Mouse (Mus musculus): ENCODE measurements around the gene Ip6k3.

Ip6k3 gene

DNA sequence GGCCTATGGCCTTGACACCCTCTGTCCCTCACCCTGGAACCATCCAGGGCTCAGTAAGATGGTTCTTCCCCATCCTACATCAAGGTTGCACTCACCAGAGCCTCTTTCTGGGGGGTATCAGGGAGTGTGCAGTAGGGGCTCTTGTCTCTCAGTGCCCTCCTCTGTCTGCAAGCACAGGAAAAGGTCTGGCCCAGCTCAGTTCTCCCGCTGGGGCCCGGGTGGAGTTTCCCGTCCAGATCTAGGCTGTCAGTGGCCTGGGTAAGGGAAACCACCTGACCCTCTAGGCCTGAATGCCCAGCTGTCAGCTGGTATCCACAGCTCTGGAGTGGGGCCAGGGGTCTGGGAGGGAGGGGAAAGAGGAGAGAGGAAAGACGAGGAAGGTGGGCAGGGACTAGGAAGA, at the start of gene Ip6k3:
Ip6k3 (minus strand) TSS at position 251 of the 400 bp plus-strand sequence.
- DNase-seq (ENCODE audit: low spot score in 2 of 2): no peak

DNA sequence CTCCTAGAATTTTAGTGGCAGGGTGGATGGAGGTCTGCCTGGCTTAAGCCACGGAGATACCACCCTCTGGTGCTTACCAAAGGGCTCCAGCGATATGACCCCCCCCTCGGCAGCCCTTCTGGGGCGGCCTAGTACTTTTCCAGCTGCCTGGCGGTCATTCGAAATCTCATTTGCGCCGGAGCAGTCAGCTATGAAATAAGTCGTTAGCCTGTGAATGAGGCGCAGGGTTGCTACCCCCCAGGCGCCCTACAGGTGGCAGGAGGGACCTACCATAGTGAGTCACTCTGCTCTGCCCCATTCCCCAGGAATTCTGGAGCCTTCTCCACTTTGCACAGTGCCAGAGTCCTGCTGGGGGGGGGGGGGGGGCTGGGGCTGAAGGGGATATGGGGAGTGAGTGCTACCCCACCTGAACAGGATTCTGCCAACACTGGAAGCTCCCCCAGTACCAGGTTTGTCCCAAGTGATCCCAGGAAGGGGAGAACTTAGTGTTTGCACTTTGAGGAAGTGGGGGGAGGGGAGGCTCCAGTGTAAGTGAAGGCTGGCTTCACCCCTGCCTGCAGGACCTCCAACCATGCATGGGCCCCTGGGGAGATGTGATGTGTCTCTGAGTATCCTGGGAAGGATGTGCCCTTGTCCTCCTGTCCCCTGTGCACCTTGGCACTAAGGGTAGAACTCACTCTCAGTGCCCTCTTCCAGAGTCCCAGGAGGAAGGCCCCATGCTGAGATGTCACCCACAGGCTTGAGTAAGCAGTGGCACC, 45.4 kb upstream of the Ip6k3 start:
- DNase-seq (ENCODE audit: low spot score in 2 of 2): peak in 1 of 2 experiments; percentile 45

DNA sequence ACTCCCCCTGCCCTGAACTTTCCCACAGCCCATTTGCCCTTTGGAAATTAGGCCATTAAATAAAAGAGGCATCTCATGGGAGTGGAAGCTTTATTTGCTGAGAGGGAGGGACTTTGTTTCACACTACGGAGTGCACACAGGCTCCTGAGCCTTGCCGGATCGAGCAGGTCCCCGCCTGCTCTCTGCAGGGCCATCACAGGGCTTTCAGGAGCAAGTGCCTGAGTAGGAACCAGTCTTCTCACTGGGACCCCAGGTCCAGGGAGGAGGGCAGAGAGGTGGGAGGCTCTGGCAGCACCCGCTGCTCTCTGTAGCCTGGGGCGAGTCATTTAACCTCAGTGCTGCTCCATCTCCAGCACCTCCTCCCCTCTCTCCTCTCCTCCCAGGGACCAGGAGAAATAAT, 44.4 kb upstream of the Ip6k3 start:
- no peak for DNase-seq (ENCODE audit: low spot score in 2 of 2)

DNA sequence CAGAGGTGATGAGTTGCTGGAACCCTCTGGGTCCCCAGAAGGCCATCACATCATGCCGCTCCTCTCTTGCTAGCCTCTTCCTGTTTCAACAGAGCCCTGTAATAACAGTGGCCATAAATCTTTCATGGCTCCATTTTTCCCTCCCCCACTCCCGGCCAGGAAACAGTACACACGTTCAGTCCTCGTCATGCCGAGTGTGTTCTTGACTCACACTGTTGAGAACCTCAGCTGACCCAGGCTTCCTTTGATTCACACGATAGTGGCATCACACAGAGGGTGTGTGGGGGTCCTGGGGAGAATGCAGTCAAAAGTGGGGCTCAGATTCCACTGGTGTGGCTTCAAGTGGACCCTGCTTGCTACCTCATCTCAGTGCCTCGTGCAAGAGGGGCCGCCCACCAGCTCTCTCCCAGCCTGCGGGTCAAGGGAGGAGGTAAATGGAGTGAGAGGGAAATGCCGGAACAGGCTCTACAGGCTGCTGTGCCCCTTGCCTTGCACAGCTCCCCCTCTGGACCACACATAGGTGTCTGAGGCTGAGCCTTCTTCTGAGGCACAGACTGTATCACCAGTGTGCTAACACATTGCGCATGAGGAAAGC, 39.6 kb upstream of the Ip6k3 start:
- no peak for DNase-seq (ENCODE audit: low spot score in 2 of 2)

GRCm38 (mm10) chr17:27204075-27204909, 36.7 kb upstream of the Ip6k3 start, which contains the start of gene Lemd2:
TSS of gene Lemd2 (minus strand) at chr17:27204469.
- DNase-seq (ENCODE audit: low spot score in 2 of 2): peak; percentile 95 to 98

DNA sequence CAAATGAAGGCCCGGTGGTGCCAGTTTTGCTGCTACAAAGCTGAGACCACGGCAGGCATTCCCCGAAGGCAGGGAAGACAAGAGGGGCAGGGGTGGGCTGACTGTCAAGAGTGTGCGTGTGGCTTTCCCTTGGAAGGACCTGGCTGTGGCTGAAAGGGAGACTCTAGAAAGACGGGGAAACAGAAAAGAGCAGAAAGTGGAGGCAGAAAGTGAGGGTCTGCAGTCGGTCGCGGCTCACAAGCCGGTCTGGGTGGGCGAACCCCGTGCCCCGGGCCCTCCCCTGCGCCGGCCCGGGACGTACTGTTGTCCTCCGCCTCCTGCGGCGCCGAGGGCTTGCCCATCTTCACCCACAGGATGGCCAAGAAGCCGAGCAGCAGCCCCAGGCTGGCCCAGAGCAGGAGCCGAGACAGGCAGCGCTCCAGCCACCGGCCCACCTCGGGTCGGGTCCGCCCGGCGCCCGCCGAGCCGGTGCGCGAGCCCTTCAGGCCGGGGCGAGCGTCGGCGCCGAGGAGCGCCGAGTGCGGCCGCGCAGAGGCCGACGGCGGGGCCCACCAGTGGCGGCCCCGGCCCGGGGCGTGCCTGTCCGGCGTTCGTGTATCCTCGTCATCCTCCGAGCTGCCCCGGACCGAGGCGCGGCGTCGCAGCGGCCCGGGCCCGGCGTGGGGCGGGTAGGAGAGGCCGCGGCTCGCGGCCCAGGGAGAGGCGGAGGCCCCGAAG, 35.9 kb upstream of the Ip6k3 start:
- peak; percentile 62 to 70 for DNase-seq (ENCODE audit: low spot score in 2 of 2)

DNA sequence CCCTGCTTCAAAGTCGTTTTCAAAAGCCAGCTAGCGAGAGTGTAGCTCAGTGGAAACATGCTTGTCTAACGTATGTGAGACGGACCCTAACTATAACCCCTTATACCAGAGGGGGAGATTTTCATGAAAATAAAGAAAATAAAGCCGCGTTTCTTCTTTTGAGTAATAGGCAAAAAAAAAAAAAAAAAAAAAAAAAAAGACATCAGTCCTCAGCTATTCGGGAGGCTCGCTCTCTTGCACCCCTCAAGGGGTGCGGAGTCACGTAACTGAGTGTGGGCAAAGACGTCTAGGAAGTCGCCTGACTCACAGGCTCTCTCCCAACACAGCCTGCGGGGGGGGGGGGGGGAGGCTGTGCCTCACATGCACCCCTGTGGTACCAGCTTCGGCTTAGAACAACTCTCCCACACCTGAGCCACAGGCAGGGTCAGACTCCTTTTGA, 35.3 kb upstream of the Ip6k3 start:
- no peak for DNase-seq (ENCODE audit: low spot score in 2 of 2)

GRCm38 (mm10) chr17:27201981-27202380, 34.4 kb upstream of the Ip6k3 start:
- DNase-seq (ENCODE audit: low spot score in 2 of 2): peak in 1 of 2 experiments; percentile 59

GRCm38 (mm10) chr17:27200801-27201200, 33.2 kb upstream of the Ip6k3 start:
- DNase-seq (ENCODE audit: low spot score in 2 of 2): no peak

DNA sequence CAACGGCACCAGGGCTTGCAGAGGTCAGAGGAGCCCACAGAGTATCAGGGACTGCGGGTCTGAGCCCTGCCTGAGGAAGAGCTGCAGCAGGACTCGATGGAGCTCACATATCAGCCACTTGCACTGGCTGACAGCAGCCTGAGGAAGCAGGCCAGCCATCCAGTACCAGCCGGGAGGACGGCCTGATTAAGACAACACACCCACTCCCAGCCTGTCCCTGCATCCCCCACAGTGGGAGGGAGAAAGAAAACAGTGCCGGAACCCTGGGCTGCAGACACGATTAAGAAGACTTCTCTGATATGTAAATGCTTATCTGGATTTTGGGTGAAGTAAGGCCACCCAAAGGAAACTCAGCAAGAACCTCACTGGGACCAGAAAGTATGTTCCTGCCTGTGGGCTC, 32.3 kb upstream of the Ip6k3 start:
- no peak for DNase-seq (ENCODE audit: low spot score in 2 of 2)

DNA sequence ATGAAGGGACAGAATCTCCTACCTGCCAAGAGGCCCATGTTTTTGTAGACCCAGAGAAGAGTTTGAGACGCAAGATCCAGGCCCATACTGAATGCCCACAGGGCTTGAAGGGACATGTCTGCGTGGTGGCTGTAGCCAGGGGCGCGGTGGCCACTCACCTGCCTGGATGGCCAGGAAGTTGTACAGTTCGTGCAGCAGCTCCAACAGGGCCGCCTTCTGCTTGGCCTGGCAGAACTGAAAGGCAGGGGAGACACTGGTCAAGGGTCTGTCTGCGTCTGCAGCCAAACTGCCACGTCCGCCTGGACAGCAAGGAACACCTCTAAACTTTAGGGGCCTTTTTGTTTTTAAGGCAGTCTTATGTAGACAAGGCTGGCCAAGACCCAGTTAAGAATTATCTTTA, 31.6 kb upstream of the Ip6k3 start:
- no peak for DNase-seq (ENCODE audit: low spot score in 2 of 2)

DNA sequence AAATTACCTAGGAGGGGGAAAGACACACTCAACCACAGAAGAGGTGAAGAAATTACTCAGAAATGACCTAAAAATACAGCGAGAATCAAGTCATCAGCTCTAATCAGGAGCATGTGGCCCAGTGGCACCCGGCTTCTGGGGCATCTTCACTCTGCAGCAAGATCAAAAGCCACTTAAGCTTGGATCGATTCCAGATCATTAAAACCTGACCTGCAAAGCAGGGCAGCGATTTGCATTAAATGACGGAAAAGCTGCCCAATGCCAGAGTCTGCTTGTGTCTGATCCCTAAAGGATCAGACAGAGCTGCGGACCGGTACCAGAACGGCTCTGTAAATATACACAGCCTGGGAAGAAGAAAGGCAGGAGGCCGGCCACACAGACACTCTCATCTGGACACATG, 28.6 kb upstream of the Ip6k3 start:
- DNase-seq (ENCODE audit: low spot score in 2 of 2): no peak

DNA sequence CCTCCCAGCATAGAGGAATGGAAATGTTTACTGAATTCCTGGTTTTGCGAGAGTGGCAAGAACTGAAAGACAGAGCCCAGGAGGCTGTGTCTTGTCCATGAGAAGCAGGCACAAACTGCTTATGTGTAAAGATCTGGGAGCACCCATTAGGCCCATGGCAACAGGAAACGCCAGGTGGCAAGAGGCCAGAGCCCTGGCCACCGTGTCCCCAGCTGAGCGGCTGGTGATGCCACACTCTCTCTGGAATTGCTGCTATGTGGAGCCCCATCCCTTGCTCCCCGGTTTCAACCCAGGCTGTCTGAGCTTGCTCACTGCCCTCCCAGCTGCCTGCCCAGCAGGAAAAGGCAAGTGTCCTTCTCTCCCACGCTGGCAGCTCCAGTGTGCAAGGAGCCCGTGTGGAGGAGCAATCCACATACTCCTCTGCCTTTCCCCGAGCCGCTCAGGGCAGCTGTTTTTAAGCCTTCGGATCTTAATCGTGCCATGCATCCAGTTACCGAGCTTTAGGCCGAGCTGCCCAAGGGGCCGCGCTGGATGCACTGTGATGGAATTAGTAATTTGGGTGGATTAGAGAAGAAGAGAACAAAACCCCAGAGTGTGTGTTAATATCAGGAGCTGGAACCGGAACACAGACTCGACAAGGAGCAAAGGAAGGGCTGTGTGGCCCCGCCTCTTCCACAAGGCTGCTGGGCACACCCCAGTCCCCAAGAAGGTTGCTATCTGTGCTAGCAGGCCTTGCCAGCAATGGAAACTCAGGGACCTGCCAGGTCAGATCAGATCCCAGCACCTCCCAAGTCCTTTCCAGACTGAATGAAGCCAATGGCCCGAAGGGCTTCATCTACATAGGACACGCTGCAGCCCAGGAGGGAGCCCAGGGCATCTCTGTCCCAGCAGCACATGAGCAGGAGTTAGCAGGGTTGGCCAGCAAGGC, 26.9 kb upstream of the Ip6k3 start:
- peak in 1 of 2 experiments; percentile 66 for DNase-seq (ENCODE audit: low spot score in 2 of 2)

- DNase-seq (ENCODE audit: low spot score in 2 of 2): no peak
These were observed 24.2 kb upstream of the Ip6k3 start for GRCm38 (mm10) chr17:27191804-27192203.

GRCm38 (mm10) chr17:27191189-27191588, 23.6 kb upstream of the Ip6k3 start:
- no peak for DNase-seq (ENCODE audit: low spot score in 2 of 2)

DNA sequence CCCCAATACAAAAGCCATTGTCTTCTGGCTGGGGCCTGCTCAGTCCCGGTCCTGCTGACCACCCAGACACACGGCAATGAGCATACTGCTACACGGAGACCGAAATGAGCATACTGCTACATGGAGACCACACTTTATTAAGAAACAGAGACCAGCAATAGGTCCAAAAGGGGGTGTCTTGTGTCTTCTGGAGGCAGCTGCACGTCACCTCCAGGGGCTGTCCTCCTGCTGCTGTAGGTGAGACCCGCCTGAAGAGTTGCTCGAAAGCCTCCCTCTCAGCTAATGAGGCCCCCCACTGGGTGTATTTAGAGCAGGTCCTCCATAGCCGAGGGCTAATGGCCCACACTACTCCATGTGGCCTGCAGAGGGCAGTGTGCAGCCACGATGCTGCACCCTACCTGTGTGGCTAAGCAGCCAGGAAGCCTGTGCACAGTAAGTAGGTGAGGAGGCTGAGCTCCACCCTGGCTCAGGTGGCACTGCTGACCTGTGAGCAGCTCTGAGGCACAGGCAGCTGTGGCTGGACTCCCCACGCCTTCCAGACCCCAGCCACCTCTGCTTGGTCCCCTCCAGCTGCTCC, 22.1 kb upstream of the Ip6k3 start:
- DNase-seq (ENCODE audit: low spot score in 2 of 2): peak; percentile 68 to 82

DNA sequence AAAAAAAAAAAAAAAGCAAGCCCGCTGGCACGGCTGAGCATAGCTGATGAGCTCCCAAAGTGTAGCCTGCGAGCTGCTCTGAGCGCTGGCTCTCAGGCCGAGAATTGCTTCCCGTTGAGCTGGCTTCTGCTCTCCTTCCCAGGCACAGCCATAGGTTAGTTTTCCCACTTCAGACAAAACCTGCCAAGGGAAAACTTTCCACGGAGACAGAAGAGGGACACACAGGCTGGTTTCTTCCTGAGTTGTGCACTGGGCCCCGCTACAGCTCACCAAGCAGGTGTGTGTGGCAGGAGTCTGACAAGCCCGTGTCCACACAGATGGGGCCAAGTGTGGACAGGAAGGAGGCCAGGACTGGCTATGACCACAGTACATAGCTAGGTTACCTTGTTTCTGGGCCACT, 21.3 kb upstream of the Ip6k3 start:
- no peak for DNase-seq (ENCODE audit: low spot score in 2 of 2)

- DNase-seq (ENCODE audit: low spot score in 2 of 2): no peak
These were observed 19.5 kb upstream of the Ip6k3 start for GRCm38 (mm10) chr17:27187059-27187458.

- no peak for DNase-seq (ENCODE audit: low spot score in 2 of 2)
These were observed 18.5 kb upstream of the Ip6k3 start for GRCm38 (mm10) chr17:27186068-27186467.

- DNase-seq (ENCODE audit: low spot score in 2 of 2): no peak
These were observed 16.2 kb upstream of the Ip6k3 start for GRCm38 (mm10) chr17:27183667-27184292.

Data from spleen, postnatal 10 days (tissue).